Mouse (Mus musculus) E14TG2a.4 (cell line): ENCODE measurements around the gene Mia3.

ENCODE experiments used
- CTCF ChIP-seq: conservative IDR thresholded peaks from 2 replicates; pipeline ENCODE4 v1.5.1; 2014; ENCODE audit warnings: low read length
- NANOG ChIP-seq: IDR thresholded peaks from 2 replicates; pipeline ENCODE4 v1.6.1; 2014; ENCODE audit warnings: borderline replicate concordance, low read length, mixed read lengths
- POU5F1 ChIP-seq: IDR thresholded peaks from 2 replicates; pipeline ENCODE4 v1.6.1; 2014; ENCODE audit warnings: low read length, borderline replicate concordance

DNA sequence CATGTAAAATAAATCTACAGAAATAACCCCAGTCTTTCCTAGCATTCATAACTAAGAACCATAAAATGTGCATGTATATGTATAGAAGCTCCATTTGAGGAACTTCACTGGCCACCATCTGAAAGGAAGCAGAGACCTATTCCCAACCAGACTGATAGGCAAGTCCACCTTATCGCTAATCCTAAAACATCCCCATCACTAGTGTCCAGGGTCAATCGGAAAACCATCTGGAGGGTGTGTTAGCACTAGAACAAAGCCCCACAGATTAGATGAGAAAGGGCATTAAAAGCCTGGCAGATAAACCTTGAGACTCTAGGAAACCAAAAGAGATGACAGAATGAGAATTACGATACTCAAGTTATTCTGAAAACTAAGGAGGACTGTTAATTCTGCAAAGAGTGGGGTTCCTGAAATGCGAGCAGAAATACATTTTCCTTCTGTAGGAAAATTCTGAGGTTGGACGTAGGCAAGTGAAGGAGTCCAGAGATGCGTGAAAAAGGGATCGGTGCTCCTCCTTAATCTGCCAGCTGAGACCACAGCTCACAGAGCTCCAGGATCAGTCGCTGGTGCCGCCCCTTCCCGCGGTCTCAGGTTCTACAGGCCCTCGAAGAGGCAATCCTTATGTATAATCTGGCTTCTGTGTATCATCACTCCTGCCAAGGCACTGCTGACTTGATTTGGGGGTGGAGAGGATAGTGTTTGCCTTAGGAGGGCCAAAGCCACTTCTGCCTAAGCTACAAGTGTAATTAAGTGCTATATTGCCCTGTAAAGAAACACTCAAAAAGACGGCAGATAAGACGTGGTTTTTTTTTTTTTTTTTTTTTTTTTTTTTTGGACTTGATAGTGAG lies 6.4 kb downstream of the Mia3 start:
- TF ChIP-seq CTCF (no peak), NANOG (no peak), POU5F1 (no peak)
